Mouse (Mus musculus) midbrain, embryonic 13.5 days (tissue): ENCODE data around the gene Csmd2. TPM values are rescaled to one million over a fixed set of nuclear protein-coding genes. Genes with fewer than 3 reads are reported as not detected.
A peak's percentile ranks its signal among the peaks of the same experiment; 100 is the strongest.

Experiments used
- ATAC-seq: fragments of 200-750 bp; cut with Nextera tagmentation; 2 replicates; pipeline ENCODE4 v1.8.0; 2017; ENCODE audit warnings: mild to moderate bottlenecking, moderate TSS enrichment, moderate library complexity
- H3K27ac ChIP-seq: fragments of 300-500 bp; sonication (generic); 2 replicates; pipeline ENCODE4 v1.5.1; 2015; ENCODE audit warnings: inconsistent platforms, mild to moderate bottlenecking, moderate library complexity
- H3K27me3 ChIP-seq: fragments of 300-500 bp; sonication (generic); 2 replicates; pipeline ENCODE4 v1.6.1; 2015; ENCODE audit warnings: mild to moderate bottlenecking, inconsistent platforms
- H3K36me3 ChIP-seq: fragments of 300-500 bp; sonication (generic); 2 replicates; pipeline ENCODE4 v1.6.1; 2015; ENCODE audit warnings: mild to moderate bottlenecking, inconsistent platforms
- H3K4me1 ChIP-seq: fragments of 300-500 bp; sonication (generic); replicated peaks from 2 replicates; pipeline ENCODE4 v1.6.1; 2015; ENCODE audit warnings: inconsistent platforms
- H3K4me2 ChIP-seq: fragments of 300-500 bp; sonication (generic); replicated peaks from 2 replicates; pipeline ENCODE4 v1.6.1; 2015; ENCODE audit warnings: moderate library complexity, mild to moderate bottlenecking, inconsistent platforms
- H3K4me3 ChIP-seq: fragments of 300-500 bp; sonication (generic); replicated peaks from 2 replicates; pipeline ENCODE4 v1.5.1; 2015; ENCODE audit warnings: mild to moderate bottlenecking, inconsistent platforms
- H3K9ac ChIP-seq: fragments of 300-500 bp; sonication (generic); replicated peaks from 2 replicates; pipeline ENCODE4 v1.6.1; 2015; ENCODE audit warnings: mild to moderate bottlenecking, inconsistent platforms
- H3K9me3 ChIP-seq: fragments of 300-500 bp; sonication (generic); 2 replicates; pipeline ENCODE4 v1.6.1; 2016; ENCODE audit warnings: mild to moderate bottlenecking, inconsistent platforms
- WGBS: fragments of 180-500 bp; shearing (Covaris S2); methylation state at CpG from one replicate; pipeline ENCODE4 v1.1.7; 2015; 5-methylcytosine and 5-hydroxymethylcytosine counted together
- polyA plus RNA-seq: library from polyadenylated mRNA; unstranded; fragments of >200 nt; fragmentation: Nextera tagmentation; extraction: Ambion mirVana; gene quantifications from 2 replicates; pipeline ENCODE4 v1.2.1, GENCODE M21; 2015

The Csmd2 gene
- polyA plus RNA-seq, 1 experiment from 2014 or later = 9.2 TPM

DNA sequence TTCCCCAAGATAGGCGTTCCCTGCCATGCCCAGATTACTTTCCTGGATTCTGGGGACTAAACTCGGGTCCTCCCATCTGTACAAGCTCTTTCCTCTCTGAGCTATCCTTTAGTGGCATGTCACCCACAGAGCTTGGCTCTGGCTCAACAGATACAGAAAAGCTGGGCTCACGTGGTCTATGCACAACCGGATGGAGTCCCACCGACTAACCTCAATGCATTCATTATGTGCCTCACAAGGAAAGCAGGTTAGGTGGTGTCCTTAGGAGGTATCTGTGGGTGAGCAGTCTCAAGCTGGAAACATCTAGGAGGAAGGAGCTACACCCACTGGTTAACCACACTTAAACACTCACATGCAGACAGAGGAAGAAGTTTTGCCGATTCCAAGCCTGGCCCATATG lies 140.9 kb downstream of the Csmd2 start:
- Histone ChIP-seq H3K27me3 (no peaks in the 10 kb centered on the region), H3K4me3 (no peak overlapping the region), H3K27ac (no peak overlapping the region), H3K4me1 (peaks cover 4% of the 10 kb centered on the region), H3K9me3 (no peaks in the 10 kb centered on the region), H3K36me3 (no peaks in the 10 kb centered on the region; the same call in 1 of the 2 replicates), H3K4me2 (no peak overlapping the region), H3K9ac (no peak overlapping the region)
- ATAC-seq = no peak
- WGBS = 81% methylated on average over 6 of the region's 6 CpGs

DNA sequence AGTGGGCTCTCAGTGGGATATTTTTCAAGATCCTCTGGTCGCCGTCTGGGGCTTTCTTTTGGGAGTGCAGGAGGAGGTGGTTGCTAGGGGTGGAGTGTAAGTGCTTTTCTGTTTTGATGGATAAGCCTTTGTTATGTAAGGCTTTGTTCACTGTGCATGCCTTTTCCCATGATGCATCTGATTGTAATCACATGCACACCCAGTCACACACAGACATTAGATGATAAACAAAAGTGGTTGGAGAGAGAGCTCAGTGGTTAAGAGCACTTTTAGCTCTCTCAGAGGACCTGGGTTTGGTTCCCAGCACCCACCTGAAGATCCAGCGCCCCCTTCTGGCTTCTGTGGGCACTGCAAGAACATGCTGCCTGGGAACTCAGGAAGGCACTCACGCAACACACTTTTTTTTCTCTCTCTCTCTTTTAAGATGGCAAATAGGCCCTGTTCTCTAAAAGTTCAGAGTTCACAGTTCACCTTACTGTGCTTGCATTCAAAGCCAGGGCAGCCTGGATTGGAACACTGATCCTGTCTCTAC lies 143.0 kb downstream of the Csmd2 start:
- no peak overlapping the region for H3K4me2 ChIP-seq

DNA sequence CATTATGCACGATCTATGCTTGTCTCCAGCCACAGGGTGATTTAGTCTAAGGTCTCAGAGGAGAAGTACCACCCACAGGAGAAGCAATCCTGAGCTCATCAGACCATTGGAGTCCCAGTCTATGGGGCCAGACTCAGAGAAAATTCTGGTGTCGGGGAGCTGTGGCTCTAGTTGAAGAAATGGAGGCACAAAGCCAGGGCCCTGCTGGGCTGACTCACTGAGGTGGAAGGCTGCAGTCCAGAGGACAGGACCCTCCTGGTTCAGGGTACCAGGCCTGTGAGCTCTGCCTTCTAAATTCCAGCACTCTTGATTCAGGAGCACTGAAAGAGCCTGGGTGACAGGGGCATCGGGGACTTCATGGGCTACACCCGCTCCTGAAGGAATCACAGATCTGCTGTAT lies 144.0 kb downstream of the Csmd2 start:
- no peak overlapping the region for H3K27ac ChIP-seq

More for the DNA sequence above, 143.0 kb downstream of the Csmd2 start:
- Histone ChIP-seq H3K27me3 (no peaks in the 10 kb centered on the region), H3K36me3 (no peaks in the 10 kb centered on the region; the same call in 1 of the 2 replicates), H3K4me1 (peaks cover 20% of the 10 kb centered on the region), H3K9me3 (no peaks in the 10 kb centered on the region), H3K27ac (no peak overlapping the region), H3K9ac (no peak overlapping the region), H3K4me3 (no peak overlapping the region)
- 55% methylated on average over 4 of the region's 4 CpGs for WGBS
- no peak for ATAC-seq

DNA sequence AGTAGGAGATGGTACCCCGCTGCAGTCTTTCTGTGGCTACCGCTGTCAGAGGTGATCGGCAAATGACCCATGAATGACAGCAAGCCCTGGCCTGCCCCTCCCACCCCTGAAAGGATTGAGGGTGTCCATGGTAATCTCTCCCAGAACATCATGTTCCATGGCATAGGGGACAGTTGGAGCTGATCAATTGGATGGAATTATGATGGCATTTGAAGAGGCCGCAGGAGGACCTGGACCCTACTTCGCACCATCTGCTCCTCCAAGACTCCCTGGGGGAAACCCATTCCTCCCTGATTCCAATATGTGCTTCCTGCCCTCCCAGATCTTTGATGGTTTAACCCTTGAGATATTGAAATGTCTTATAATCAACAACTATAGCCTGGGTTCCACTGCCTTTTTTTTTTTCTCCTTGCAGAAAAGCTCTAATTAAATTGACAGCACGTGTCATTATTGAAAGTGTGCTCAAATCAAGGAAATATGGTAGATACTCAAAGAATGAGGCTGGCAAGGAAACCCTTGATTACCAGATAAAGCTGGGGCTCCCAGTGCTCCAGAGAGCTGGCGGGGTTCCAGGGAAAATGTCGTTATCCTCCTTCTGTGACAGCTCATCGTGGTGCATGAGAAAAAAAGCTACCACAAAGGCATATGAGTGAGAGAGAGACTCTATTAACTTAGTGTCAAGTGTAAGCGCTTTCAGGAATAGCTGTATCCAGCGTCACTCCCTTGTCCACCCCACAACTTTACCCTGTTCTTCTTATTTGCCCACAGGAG lies 145.4 kb downstream of the Csmd2 start:
- Histone ChIP-seq H3K4me3 (no peak overlapping the region), H3K27ac (peak overlapping the region; percentile 39; the same call in 1 of the 2 replicates), H3K36me3 (no peaks in the 10 kb centered on the region; the same call in 1 of the 2 replicates), H3K9me3 (0 out of 2 replicates have a peak, but pooled peaks cover 3% of the 10 kb centered on the region), H3K4me1 (peaks cover 20% of the 10 kb centered on the region), H3K4me2 (no peak overlapping the region), H3K9ac (no peak overlapping the region), H3K27me3 (no peaks in the 10 kb centered on the region)
- 63% methylated on average over 11 of the region's 11 CpGs for WGBS
- no peak for ATAC-seq

More for the DNA sequence above, 144.0 kb downstream of the Csmd2 start:
- 91% methylated on average over 4 of the region's 4 CpGs for WGBS
- Histone ChIP-seq H3K4me3 (no peak overlapping the region), H3K36me3 (no peaks in the 10 kb centered on the region; the same call in 1 of the 2 replicates), H3K4me1 (peaks cover 20% of the 10 kb centered on the region), H3K4me2 (no peak overlapping the region), H3K27me3 (no peaks in the 10 kb centered on the region), H3K9ac (no peak overlapping the region), H3K9me3 (0 out of 2 replicates have a peak, but pooled peaks cover 3% of the 10 kb centered on the region)
- ATAC-seq = no peak

DNA sequence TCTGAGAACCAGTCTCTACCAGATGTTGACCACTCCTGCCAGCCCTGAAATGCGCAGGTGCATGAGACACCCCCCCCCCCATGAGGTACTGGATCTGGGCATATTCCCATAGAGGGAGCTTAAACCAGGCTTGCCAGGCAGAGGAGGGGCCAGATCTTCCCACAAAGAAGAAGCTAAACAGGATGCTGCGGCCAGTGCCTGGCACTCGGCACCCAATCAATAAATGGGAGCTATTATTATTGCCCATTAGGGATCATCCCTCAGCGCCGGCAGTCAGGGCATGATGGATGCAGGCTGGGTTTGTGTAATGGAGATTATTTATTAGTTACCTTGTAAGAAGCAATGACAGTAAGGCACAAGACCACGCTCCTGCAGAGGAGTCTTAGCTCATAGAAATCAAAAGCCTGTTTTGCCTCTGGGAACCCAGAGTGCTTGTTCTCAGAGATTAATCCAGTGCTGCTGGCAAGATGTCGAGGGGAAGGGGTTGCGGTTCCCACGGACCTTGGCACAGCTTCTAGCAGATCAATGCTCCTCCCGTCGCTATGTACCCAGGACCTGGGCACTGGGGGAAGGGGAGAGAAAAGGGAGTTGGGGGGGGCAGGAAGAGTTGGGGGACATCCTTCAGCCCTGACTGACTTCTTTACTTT lies 146.8 kb downstream of the Csmd2 start:
- Histone ChIP-seq H3K4me1 (peaks cover 20% of the 10 kb centered on the region), H3K4me2 (no peak overlapping the region), H3K9me3 (0 out of 2 replicates have a peak, but pooled peaks cover 3% of the 10 kb centered on the region), H3K36me3 (no peaks in the 10 kb centered on the region; the same call in 1 of the 2 replicates), H3K27ac (peak overlapping the region; percentile 54), H3K27me3 (no peaks in the 10 kb centered on the region), H3K9ac (0 out of 2 replicates have a peak overlapping the region, but pooled peaks have one; percentile 6), H3K4me3 (no peak overlapping the region)
- ATAC-seq = no peak
- 69% methylated on average over 11 of the region's 11 CpGs for WGBS

DNA sequence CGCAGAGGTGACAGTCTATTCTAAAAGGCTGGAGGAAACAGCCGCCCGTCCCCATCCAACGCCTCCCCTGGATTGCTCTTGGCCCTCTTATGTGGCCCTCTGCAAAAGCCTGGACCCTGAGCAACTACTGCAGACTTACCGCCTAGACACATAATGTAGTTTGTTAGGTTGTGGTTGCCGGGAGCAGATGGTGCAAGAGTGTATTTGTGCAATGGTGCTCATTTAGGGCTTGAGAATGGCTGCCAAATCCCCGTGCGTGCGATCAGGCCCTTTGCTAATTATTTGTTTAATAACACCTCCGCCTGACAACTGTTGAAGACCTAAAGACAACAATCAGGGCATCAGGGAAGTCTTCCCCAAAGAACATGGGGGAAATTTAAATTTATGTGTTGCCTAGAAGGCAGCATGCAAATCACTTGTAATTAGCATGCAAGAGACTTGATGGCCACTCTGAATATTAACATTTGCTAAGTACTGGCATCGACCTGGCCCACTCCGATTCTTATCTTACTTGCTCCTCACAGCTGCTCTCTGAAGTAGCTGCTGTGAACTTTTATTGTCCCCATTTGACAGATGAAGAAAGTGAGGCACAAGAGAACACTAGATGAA lies 147.5 kb downstream of the Csmd2 start:
- WGBS = 77% methylated on average over 12 of the region's 12 CpGs
- Histone ChIP-seq H3K27me3 (no peaks in the 10 kb centered on the region), H3K27ac (no peak overlapping the region; the same call in 1 of the 2 replicates), H3K4me3 (no peak overlapping the region), H3K4me1 (peaks cover 20% of the 10 kb centered on the region), H3K4me2 (no peak overlapping the region), H3K9me3 (0 out of 2 replicates have a peak, but pooled peaks cover 3% of the 10 kb centered on the region), H3K9ac (no peak overlapping the region), H3K36me3 (no peaks in the 10 kb centered on the region; the same call in 1 of the 2 replicates)
- ATAC-seq = no peak

DNA sequence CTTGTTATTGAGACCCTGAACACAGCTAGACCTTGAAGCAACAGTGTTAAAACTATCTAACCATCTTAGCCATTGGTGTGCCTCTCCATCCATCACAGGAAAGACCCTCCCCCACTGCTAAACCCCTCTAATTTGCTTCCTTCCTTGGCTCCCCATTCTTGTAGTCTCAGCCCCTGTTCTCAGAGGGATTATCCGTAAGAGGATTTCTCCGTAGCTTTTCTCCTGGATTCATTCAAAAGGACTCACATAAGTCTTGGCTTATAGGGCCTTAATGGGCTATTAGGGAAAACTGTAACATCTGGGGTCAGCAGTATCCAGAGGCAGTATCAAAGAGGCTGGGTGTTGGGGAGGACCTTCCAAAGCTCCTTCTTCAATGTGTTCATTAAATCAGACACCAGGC lies 152.3 kb downstream of the Csmd2 start:
- Histone ChIP-seq H3K4me1 (peaks cover 16% of the 10 kb centered on the region), H3K27me3 (no peaks in the 10 kb centered on the region), H3K4me3 (no peak overlapping the region), H3K9me3 (0 out of 2 replicates have a peak, but pooled peaks cover 3% of the 10 kb centered on the region), H3K27ac (no peak overlapping the region), H3K9ac (no peak overlapping the region), H3K36me3 (no peaks in the 10 kb centered on the region), H3K4me2 (no peak overlapping the region)
- WGBS = 18% methylated on average over 2 of the region's 2 CpGs
- no peak for ATAC-seq

DNA sequence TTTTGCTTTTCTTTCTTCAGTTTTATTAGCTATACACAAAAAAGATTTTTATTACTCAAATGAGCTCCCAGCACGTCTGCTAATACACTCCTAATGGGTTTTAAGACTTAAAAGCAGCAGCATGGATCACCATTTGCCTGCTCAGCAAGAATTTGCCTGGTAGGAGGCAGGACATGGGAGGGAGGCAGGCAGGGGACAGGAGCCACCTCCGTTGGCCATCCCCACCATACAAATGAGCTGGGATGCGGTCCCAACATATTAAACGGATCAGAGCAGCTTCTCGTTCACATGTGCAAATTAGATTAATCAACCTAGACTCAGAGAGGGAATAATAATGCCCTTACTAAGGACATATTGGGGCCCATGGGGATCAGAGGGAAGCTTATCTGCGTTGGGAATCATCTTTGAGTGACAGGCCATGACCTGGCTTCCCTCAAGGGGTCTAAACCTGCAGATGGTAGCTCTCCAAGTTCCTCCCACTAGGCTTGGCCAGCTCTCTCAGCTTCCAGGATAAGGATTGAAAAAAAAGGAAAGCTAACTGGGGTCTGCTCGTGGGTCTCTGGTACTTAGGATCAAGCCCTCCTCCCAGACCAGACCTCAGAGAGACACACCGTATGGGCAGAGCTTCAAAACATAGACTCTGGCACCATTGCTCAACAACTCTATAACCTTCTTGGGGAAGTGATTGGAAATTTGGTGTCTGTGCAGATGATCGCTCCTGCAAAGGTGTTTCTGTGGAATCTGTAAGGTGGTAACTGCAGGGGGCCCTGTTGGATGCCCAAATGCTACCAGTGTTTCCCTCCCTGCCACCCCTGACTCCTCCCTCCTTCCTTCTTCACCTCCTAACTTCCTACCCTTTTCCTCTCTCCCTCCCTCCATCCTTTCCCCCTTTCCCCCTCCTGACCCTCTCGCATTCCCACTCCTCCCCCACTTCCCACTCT lies 153.8 kb downstream of the Csmd2 start:
- H3K9me3 ChIP-seq = no peaks in the 10 kb centered on the region
- no peak overlapping the region for H3K4me2 ChIP-seq
- no peaks in the 10 kb centered on the region for H3K36me3 ChIP-seq
- 0 out of 2 replicates have a peak, but pooled peaks have one; percentile 40 for ATAC-seq
- H3K27me3 ChIP-seq = no peaks in the 10 kb centered on the region
- 0 out of 2 replicates have a peak overlapping the region, but pooled peaks have one; percentile 6 for H3K27ac ChIP-seq
- 43% methylated on average over 10 of the region's 10 CpGs for WGBS
- no peak overlapping the region for H3K9ac ChIP-seq
- no peak overlapping the region for H3K4me3 ChIP-seq
- peaks cover 12% of the 10 kb centered on the region; the same call in 1 of the 2 replicates for H3K4me1 ChIP-seq

DNA sequence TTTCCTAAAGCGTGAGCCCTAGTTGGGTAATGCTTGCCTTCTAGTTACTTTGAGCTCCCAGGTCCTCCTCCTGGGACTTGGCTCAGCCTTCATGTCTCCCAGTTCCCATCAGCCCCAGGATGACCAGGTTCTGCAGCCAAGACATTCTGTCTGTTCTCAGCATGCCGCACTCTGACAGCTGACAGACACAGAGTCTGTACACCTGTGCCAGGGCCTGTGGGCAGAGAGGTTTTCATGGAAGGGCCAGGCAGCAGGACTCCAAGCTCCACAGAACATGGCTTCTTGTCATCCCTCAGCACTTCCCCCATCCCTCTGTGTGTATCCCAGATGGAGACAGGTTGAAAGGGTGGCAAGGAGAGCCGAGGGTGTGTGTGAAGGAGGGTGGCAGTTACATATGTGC lies 154.6 kb downstream of the Csmd2 start:
- H3K27ac ChIP-seq = no peak overlapping the region
- ATAC-seq = no peak
- no peak overlapping the region for H3K4me2 ChIP-seq
- H3K9ac ChIP-seq = no peak overlapping the region
- peaks cover 12% of the 10 kb centered on the region; the same call in 1 of the 2 replicates for H3K4me1 ChIP-seq
- 85% methylated on average over 3 of the region's 3 CpGs for WGBS
- H3K4me3 ChIP-seq = no peak overlapping the region
- no peaks in the 10 kb centered on the region for H3K36me3 ChIP-seq
- H3K27me3 ChIP-seq = no peaks in the 10 kb centered on the region
- H3K9me3 ChIP-seq = no peaks in the 10 kb centered on the region

DNA sequence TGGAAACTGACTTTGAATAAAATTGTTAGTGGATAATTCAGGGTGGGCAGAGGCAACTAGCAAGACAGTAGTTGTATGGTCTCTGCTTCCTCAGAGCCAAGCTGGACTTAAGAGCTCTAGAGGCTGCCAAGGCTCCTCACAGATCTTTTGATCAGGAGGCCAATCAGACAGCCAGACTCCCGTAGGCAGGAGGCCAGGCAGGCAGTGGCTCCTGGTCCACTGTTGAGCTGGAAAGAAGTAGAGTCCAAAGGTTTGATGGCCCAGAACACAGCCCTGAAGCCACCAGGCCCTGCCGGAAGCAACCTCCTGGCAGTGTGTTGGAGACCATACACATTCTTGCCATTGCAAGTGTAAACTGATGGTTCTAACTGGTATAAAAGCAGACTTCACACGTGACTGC lies 155.5 kb downstream of the Csmd2 start:
- H3K4me3 ChIP-seq = no peak overlapping the region
- 94% methylated on average over 3 of the region's 3 CpGs for WGBS
- H3K36me3 ChIP-seq = no peaks in the 10 kb centered on the region
- H3K4me1 ChIP-seq = peaks cover 12% of the 10 kb centered on the region; the same call in 1 of the 2 replicates
- ATAC-seq = no peak
- H3K4me2 ChIP-seq = no peak overlapping the region
- no peaks in the 10 kb centered on the region for H3K27me3 ChIP-seq
- no peak overlapping the region for H3K27ac ChIP-seq
- no peaks in the 10 kb centered on the region for H3K9me3 ChIP-seq
- H3K9ac ChIP-seq = no peak overlapping the region

DNA sequence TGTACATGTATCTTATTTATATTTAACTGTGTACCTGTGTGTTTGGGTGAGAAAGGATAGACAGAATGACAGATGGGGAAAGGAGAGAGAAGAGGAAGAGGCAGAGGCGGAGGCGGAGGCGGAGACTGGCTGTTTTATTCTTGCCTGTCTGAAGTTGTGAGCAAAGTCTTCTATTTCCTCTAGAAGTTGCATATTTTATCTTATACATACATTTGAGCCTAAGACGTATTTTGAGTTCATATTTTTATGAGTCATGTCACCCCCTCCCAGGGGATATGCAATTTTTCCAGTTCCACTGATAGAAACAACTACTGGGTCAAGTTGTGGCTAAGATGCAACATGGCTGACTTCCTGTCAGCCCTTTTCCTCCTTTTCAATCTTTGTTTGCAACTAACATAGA lies 161.9 kb downstream of the Csmd2 start:
- no peak for ATAC-seq
- Histone ChIP-seq H3K4me1 (peaks cover 12% of the 10 kb centered on the region), H3K27me3 (no peaks in the 10 kb centered on the region), H3K4me3 (no peak overlapping the region), H3K4me2 (no peak overlapping the region), H3K36me3 (no peaks in the 10 kb centered on the region), H3K9ac (no peak overlapping the region), H3K27ac (no peak overlapping the region), H3K9me3 (no peaks in the 10 kb centered on the region)
- WGBS = 90% methylated on average over 4 of the region's 4 CpGs
